Mouse (Mus musculus) heart, postnatal 4 days (tissue): ENCODE results near the gene Rela. TPM values are rescaled to one million over a fixed set of nuclear protein-coding genes. Genes with fewer than 3 reads are reported as not detected.
A peak's percentile ranks its signal among the peaks of the same experiment; 100 is the strongest.
"Not testable (repeated sequence)": the region's sequence is repeated elsewhere in the genome, so short reads cannot be mapped to it uniquely, and the experiment has no call there.

Experiments
- DNase-seq: peaks from one replicate; pipeline ENCODE4 v3.0.0; 2021
- total RNA-seq, 2 experiments: library from RNA; stranded (reverse); gene quantifications; 2 replicates each; pipeline ENCODE4 v1.2.3; 2021

Rela gene
- total RNA-seq, 2 experiments from 2014 or later, result 33.0 to 38.6 TPM

DNA sequence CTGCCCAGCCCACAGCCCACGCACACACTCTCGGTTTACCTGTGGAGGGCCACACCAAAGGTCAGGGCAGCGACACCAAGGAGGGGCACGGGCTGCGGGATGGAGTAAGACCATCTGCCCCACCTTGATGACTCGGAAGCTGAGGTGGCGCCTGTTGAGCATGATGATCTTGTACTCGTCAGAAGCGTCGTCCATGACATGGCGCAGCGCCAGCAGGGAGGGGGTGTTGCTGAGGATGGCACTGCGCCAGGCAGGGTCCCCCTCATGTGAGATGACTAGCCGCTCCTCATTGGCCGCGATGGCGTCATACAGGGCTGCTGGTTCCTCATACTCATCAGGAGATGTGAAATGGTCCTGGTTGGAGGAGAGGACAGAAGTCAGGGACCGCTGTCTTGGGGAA, 29.1 kb downstream of the Rela start:
- DNase-seq, result no peak

DNA sequence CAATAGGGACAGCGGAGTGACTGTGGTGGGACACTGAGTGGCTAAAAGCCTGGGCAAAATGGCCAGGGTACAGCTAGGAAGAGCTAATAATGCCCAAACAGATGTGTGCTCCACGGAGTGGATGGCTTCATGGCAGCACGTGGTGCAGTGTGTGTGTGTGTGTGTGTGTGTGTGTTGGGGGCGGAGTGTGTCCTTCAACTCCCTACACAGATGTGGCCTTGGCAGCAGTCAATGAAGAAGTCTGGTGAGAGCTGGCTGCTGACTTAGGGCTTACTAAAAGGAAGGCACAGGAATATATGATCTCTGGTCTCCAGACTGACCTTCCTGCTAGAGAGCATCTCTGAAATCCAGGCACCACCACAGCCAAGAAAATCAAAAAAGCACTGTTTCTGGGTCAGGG, 31.1 kb downstream of the Rela start:
- DNase-seq, result no peak

DNA sequence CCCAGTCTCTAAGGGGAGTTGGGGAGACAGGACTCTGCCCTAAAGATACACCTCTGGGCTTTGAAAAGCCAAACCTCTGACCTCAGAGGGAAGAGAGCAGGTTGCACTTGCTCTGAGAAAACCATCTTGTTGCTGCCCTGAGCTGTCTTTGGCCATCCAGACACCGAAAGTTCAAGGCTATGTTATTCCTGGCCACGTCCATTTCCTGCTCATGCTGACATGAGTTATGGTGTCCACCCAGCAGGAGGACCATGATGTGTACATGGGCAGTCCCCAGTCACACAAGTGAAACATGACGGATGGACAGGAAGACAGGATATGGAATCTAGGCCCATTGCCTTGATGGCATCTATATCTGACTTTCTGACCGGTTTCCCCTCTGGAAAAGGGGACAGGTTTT, 43.1 kb downstream of the Rela start:
- no peak for DNase-seq

DNA sequence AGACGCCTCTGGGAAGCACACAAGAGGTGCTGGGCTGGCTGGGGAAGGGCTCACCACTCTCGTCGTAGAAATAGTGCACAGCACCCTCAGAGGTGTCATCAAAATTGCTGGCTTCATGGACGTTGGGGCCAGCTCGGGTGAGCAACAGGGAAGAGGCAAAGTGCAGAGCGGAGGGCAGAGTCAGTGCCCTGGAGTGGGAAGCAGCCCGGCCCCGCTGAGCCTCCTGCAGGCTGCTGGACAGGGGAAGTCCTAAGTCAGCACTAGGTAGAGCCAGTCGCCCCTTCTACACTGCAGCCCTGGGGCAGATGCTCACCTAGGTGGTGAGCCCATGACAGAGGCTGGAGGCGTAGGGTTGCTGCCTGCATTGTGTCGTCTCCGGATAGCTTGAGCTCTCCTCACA, 47.0 kb downstream of the Rela start:
- no peak for DNase-seq

DNA sequence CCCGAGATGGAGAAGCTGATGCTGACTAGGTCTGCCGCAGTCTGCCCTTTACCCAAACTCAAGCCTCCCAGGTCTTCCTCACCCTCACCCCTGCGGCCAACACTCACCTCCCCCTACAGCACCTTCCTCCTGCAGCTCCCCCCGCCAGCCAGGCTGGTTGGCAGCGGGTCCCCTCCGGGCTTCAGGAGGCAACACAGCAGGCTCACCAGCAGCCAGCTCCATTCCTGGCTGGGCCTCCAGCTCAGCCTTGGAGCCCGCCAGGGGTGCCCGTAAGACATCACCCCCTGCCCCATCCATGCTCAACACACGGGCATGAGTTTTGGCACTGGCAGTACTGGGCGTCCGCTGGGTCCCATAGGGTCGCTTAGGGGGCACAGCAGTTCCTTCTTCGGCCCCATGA, 47.7 kb downstream of the Rela start:
- DNase-seq, result no peak

DNA sequence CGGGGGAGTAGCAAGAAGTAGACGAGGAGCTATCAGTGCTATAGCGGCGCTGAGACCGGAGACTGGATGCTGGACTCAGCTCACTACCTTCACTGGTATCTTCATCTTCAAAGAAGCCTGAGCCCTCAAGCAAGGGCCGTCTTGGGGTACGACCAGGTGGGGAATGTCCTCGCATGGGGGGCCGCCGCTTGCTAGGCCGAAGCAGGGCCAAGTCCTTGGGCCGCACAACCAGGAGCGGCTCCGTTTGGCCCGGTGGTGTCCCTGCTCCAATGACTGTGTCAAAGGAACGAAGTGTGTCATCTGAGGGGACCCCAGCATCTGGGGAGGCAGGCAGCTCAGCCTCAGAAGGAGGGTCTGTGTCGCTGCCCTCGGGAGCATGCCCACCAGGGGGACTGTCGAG, 48.1 kb downstream of the Rela start:
- DNase-seq, result no peak

DNA sequence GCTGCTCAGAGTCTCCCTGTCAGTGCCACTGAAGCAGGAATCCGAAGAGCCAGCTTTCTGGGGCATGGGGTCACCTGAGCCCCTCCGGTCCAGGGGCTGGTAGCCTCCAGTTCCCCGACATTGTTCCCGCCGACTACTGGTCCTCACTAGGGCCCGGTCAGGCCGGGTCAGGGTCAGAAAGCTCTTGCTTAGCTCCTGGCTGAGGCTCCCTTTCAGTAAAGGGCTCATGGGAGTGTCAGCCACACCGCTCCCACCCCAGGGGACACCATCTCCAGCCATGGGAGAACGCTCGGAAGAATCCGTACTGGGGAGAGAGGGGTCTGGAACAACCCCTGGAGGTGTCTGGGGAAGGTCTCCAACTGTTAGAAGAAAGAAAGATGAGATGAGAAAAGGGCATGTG, 48.6 kb downstream of the Rela start:
- DNase-seq, result no peak

DNA sequence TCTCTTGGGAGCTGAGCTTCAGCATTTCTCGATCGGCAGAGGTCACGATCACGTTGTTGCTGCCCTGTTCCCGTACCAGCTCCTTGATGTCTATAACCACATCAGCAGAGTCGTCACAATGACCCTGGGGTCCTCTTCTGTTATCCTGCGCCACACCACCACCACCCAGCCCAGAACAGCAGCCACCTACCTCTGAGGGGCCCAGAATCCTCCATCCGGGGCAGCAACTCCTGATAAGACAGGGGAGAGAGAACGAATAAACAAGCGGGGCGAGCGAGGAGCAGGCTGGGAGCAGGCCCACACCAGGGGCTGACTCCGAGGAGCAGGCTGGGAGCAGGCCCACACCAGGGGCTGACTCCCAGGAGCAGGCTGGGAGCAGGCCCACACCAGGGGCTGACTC, 49.2 kb downstream of the Rela start:
- no peak for DNase-seq

DNA sequence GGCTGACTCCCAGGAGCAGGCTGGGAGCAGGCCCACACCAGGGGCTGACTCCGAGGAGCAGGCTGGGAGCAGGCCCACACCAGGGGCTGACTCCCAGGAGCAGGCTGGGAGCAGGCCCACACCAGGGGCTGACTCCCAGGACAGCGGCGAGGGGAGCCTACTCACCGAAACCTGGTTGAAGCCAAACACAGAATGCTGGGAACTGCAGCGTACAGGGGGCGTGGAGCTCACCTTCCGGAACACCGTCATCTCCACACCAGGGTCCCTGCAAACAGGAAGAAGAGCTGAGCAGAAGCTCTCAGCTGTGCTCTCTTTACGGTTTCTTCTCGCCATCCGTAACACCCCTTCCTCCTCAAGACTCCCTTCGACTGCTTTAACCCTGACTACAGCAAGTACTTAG, 49.7 kb downstream of the Rela start:
- not testable (repeated sequence) for DNase-seq

DNA sequence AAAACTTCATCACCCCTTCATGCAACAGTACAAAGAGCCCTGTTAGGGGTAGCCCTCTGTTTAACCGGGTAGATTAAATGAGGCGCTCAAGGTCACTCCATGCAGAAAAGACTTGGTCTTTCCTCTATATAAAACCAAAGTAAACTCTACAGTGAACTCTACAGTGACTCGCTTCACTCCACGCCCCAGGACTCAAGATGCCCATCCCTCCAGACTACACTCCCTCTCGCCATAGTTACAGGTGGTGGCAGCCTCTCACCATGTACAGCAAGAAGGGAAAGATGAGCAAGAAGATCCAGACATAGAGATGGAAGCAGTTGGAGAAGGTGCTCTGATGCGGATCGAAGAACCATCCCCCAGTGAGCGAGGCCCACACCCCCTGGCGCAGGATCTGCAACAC, 50.5 kb downstream of the Rela start:
- DNase-seq, result no peak

DNA sequence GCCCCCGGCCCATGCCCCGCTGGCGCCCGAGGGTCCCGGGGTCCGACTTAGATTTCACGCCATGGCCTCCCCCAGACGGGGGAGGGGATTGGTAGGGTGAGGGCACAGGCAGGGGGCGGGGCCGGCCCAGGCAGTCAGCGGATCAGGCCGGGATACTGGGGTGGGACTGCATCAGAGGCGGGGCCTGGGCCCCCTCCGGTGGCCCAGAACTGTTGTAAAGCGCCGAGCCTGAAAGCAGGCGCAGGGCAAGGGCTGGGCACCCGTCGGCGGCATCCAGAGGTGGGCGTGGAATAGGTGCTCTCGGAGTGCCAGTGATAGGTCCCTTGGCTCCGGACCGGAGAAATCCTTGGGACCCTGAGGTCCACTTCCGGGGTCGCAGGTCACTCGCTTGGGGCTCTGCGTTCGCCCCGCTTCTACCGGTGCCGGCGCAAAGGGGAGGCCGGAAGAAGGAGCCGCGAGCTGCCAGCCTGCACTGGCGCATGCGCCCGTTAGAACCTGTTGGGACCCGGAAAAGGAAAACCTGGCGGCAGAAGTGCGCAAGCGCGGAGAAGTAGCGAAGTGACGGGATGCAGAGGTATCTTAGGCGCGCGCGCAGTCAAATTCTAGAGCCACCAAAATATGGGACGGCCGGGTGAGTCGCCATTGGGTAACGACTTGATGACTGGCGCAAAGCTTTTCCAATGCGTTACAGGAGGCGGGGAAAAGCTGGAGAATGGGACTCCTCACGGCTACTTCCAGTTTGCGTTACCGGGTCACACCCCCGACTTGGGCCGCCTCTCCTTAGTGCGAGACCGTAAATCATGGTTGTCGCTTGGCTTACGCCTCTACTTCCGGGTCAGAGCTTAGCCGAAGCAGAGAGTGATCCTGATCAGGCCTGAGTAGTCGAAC, 51.2 kb downstream of the Rela start, which contains the start of the genes Map3k11 and Pcnx3:
TSS of gene Map3k11 (plus strand) at position 543 of the 888 bp plus-strand sequence.
TSS of gene Pcnx3 (minus strand) at position 709 of the 888 bp plus-strand sequence.
- peak; percentile 97 for DNase-seq

DNA sequence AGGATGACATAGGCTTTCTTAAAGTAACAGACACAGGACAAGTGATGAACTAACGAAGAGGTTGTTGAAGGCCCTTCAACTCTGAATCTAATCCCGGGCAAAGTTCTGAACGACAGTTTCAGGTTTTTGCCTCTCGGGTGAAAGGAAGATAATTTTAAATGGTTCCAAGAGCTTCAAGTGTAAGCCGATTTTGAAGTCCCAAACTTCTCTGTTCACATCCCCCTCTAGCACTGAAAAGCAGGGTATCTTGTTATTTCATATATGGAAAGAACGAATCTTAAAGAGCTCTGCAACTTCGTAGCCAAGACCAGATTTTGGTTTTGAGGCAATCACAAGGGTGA, 51.8 kb downstream of the Rela start:
- DNase-seq, result no peak

DNA sequence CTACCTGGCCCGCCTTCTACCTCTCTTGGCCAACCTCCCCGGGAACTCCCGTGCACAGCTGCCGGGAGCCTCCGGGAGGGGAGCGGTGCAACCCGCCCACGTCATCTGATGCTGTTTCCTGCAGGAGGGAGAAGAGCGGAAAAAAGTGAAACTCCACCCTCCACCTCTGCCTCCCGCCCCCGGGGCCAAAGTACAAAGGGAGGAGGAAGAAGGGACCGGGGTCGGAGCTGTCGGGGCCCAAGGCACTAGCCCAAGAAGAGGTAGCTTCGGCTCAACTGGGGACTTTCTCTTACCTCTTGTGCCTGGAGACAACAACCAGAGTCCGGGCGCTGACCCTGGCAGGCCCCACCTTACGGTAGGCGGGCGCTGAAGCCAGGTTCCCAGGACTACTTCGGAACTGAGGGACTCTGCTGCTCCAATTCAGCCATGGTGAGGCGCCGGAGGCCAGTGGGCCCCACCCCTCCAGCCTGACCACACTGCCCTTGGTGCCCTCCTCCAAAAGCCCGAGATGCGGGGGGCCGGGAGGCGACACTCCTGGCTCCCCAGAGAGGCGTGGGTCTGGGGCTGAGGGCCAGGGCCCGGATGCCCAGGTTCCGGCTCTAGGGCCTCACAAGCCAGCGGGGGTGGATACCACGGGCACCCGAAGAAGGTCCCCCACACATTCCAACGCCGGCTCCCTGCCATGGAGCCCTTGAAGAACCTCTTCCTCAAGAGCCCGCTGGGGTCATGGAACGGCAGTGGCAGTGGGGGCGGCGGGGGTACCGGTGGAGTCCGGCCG, 52.5 kb downstream of the Rela start:
- DNase-seq, result peak; percentile 89

DNA sequence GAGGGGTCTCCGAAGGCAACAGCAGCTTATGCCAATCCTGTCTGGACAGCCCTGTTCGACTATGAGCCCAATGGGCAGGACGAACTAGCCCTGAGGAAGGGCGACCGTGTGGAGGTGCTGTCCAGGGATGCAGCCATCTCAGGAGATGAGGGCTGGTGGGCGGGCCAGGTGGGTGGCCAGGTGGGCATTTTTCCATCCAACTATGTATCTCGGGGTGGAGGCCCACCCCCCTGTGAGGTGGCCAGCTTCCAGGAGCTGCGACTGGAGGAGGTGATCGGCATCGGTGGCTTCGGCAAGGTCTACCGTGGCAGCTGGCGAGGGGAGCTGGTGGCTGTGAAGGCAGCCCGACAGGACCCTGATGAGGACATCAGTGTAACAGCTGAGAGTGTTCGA, 53.1 kb downstream of the Rela start:
- no peak for DNase-seq

DNA sequence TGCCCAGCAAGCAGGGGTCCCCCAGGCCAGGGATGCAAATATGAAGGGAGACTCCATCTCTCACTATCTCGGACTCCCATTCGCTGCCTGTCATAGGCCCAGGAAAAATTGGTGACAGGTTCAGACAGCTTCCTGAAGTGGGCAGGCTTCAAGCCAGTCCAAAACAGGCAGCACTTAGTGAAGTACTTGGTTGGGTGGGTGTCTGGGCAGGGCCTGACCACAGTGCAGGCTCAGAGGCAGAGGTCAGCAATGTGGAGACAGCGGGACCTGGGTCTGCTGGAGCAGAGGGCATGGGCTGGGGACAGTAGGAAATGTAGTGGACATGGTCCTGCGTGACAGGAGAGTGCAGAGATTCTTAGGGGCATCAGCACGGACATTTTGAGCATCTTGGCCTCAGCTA, 54.3 kb downstream of the Rela start:
- no peak for DNase-seq

DNA sequence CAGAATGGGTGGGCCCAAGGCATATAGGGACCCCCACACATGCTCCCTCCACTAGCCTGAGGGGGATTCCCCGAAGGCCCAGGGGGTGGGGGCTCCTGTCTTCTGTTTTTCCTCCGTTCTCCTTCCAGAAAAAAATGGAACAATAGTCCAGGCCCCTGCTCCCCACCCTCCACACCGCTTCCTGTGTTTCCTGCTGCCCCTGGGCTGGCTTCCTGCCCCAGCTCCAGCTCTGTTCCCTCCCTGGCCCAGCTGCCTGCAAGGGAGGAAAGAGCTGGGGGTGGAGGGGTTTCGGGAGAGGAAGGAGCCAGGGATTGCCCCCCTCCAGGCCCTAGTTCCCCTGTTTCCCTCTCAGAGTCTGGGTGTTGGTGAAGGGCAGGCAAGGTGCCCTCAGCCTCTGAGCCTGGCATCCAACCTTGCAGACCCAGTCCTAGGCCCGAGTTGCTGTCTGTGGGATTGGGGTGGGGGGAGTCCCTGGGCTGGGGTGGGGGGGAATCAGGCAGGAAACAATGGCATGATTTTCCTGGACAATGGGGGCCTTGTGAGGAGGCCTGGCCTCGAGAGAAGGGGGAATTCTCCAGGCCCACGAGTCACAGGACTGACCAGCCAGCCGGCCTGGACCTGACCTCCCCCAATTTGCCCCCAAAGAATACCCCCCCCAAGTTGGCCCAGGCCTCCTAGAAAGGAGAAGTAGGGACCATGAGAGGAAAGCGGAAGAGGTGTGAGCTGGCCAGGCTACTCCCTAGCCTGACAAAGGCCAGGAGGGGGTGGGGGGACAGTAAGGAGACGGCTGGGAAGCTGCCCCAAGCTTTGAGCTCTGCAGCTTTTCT, 55.0 kb downstream of the Rela start:
- DNase-seq, result peak; percentile 80

DNA sequence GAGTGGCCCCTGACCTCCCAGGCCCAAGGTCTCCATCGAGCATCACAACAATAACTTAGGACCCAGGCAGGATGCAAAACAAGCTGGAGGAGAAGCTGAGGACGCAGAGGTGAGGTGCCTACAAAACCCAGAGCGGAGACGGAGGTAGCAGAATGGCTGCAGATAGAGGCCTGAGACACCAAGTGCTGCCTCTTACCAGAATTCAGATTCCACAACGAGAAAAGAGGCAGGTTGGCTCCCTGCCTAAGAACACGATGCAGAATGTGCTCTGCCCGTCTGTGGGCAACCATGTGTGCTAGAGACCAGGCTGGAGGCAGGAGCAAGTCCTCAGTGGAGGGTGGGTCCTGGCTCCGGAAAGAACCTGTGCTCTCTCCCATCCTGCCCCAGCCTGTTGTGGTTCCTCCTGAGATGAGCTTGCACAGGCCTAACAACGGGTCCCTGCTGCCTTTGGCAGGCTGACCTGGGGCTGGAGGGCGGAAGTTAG, 55.7 kb downstream of the Rela start:
- no peak for DNase-seq

DNA sequence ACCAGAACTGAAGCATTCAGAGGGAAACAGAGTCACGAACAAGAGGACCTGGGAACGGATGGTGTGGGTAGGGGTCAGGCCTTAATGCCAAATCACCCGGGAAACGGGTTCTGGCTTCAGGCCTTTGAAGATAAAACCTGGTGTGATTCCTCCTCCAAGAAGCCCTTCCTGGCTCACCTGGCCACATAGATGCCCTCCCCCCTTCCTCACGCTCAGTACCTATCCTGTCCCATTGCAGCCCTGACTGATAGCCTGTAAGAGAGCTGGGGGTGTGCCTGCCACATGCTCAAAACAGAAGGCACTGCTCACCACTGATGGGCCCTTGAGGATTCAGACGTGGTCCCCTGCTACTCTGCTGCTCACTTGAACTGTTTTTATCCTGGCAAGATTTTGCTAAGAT, 56.5 kb downstream of the Rela start:
- no peak for DNase-seq

DNA sequence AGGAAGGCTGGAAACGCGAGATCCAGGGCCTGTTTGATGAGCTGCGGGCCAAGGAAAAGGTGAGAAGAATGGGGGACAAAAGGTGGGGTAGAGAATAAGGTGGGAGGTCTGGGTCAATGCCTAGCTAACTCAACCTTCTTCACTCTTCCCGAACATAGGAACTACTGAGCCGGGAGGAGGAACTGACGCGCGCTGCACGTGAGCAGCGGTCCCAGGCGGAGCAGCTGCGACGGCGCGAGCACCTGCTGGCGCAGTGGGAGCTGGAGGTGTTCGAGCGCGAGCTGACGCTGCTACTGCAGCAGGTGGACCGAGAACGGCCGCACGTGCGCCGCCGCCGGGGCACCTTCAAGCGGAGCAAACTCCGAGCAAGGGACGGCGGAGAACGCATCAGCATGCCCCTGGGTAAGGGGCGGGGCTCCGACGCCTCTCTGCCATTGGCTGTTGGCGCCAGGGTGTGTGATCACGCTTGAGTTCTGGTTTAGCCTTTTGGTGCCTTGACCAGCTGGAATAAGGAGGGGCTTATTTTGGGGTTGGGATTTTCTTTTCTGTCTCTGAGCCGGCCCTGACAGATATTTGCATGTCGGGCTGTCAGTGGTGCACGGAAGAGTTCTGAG, 58.7 kb downstream of the Rela start:
- no peak for DNase-seq
